ENCODE assay signal across 22 mouse cellular contexts in the genomic region with DNA sequence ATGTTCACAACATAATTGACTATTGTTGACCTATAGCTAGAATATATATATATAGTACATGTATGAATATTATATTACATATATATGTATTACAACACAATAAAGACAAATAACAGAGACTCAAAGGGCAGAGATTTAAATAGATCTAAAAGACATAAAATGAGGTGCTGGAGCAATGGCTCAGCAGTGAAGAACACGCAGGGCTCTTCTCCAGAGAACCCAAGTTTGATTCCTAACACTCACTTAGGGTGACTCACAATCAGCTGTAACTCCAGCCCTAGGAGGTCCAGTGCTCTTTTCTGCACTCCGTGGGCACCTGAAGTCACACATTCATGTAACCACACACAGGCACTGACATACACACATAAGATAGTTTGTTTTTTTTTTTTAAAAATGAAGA. TPM values are rescaled to one million over a fixed set of nuclear protein-coding genes. Genes with fewer than 3 reads are reported as not detected.
DNase-seq lines count a peak whose midpoint lies in the region; ATAC-seq and TF ChIP-seq lines count a peak whose summit lies in the region.
"Had no signal": no experiment of that assay in that cellular context is flagged by ENCODE, and none has a peak within 500 bp of the region (broad histone marks: within the 10 kb centered on the region; RNA-seq: fewer than 3 reads in every experiment).

No protein-coding gene starts in this region.

- no peaks in the 10 kb centered on the region for H3K79me2 ChIP-seq in liver, adult 2 months (ENCODE audit: control insufficient read depth, insufficient read depth, low read length)

- DNase-seq in liver, adult 2 months (ENCODE audit: extremely low read depth, low read depth, low spot score): no peak
- no peak for DNase-seq in liver
- DNase-seq in liver, postnatal 0 days: no peak
- no peak for DNase-seq in lung, postnatal 25 days (ENCODE audit: low spot score)
- peak; percentile 61 for DNase-seq in lung, postnatal 0 days (ENCODE audit: low spot score)
- no peak for DNase-seq in lung, postnatal 4 days
- DNase-seq: adrenal gland, adult 2 months; adrenal gland, adult 8-10 months; adrenal gland, postnatal 10 days; adrenal gland, postnatal 14 days; adrenal gland, postnatal 25 days; B cell, adult 2 months; cerebellum, adult 11 months; cerebellum, adult 11-12 months had no signal

- peaks cover 67% of the 10 kb centered on the region for H3K36me3 ChIP-seq in liver, adult 2 months (ENCODE audit: control insufficient read depth, insufficient read depth, low read length)
- peaks cover 10% of the 10 kb centered on the region; the same call in 1 of the 2 replicates for H3K36me3 ChIP-seq in liver, postnatal 0 days (replicated peaks; ENCODE audit: insufficient read depth, low read length)
- H3K36me3 ChIP-seq in liver, embryonic 12.5 days: no peaks in the 10 kb centered on the region
- no peaks in the 10 kb centered on the region for H3K36me3 ChIP-seq in lung, embryonic 16.5 days (ENCODE audit: control insufficient read depth, insufficient read depth, low read length)
- H3K36me3 ChIP-seq in lung, postnatal 0 days (ENCODE audit: insufficient read depth, low read length): no peaks in the 10 kb centered on the region

- no peaks in the 10 kb centered on the region for H3K9me3 ChIP-seq in liver, postnatal 0 days (ENCODE audit: low read length)
- H3K9me3 ChIP-seq in liver, embryonic 12.5 days (replicated peaks): no peaks in the 10 kb centered on the region
- no peaks in the 10 kb centered on the region for H3K9me3 ChIP-seq in lung, embryonic 16.5 days (ENCODE audit: control insufficient read depth, low read length)
- H3K9me3 ChIP-seq in lung, postnatal 0 days (ENCODE audit: low read length): no peaks in the 10 kb centered on the region
- H3K9me3 ChIP-seq: G1E had no signal

- no peak overlapping the region for H3K4me3 ChIP-seq in liver, adult 2 months (ENCODE audit: insufficient read depth, low read depth, low read length)
- no peak overlapping the region for H3K4me3 ChIP-seq in liver, postnatal 0 days (ENCODE audit: low read depth, low read length)
- H3K4me3 ChIP-seq in liver, embryonic 12.5 days: no peak overlapping the region
- H3K4me3 ChIP-seq in lung, embryonic 16.5 days (ENCODE audit: low read length): no peak overlapping the region
- H3K4me3 ChIP-seq in lung, postnatal 0 days (ENCODE audit: low read depth, low read length): no peak overlapping the region

- peaks cover 43% of the 10 kb centered on the region for H3K4me1 ChIP-seq in liver, adult 2 months (ENCODE audit: control insufficient read depth, insufficient read depth, low read length)
- peaks cover 10% of the 10 kb centered on the region for H3K4me1 ChIP-seq in liver, postnatal 0 days (ENCODE audit: insufficient read depth)
- H3K4me1 ChIP-seq in liver, embryonic 12.5 days: peaks cover 5% of the 10 kb centered on the region
- H3K4me1 ChIP-seq in lung, embryonic 16.5 days (replicated peaks; ENCODE audit: control insufficient read depth, insufficient read depth, low read length): no peaks in the 10 kb centered on the region
- no peaks in the 10 kb centered on the region; the same call in 1 of the 2 replicates for H3K4me1 ChIP-seq in lung, postnatal 0 days (ENCODE audit: insufficient read depth, low read depth, low read length)

- no peak for ATAC-seq in liver, postnatal 0 days
- ATAC-seq in liver, embryonic 12.5 days: no peak
- peak; percentile 73 for ATAC-seq in lung, embryonic 16.5 days (ENCODE audit: low read depth)
- peak; percentile 76 for ATAC-seq in lung, postnatal 0 days
- ATAC-seq: activated CD4-positive, CD25-positive, alpha-beta regulatory T cell, adult 4 months; CD4-positive, CD25-positive, alpha-beta regulatory T cell, adult 4 months; Patski had no signal

- WGBS in liver, adult 2 months: 60% methylated on average over 2 of the region's 2 CpGs
- WGBS in liver, postnatal 0 days (ENCODE audit: insufficient replicate concordance): 91% methylated on average over 2 of the region's 2 CpGs
- WGBS in liver, embryonic 12.5 days (ENCODE audit: insufficient replicate concordance): 80% methylated on average over 2 of the region's 2 CpGs
- WGBS in lung, embryonic 16.5 days: 66% methylated on average over 2 of the region's 2 CpGs
- 75% methylated on average over 2 of the region's 2 CpGs for WGBS in lung, postnatal 0 days

- H3K9ac ChIP-seq in liver, adult 2 months (ENCODE audit: low read depth, low read length): 0 out of 2 replicates have a peak overlapping the region, but pooled peaks have one; percentile 18
- no peak overlapping the region for H3K9ac ChIP-seq in liver, postnatal 0 days (replicated peaks)
- H3K9ac ChIP-seq in liver, embryonic 12.5 days: no peak overlapping the region
- H3K9ac ChIP-seq in lung, embryonic 16.5 days (ENCODE audit: low read length): no peak overlapping the region
- no peak overlapping the region for H3K9ac ChIP-seq in lung, postnatal 0 days (replicated peaks; ENCODE audit: low read depth)

- TF ChIP-seq CTCF in liver, adult 2 months (IDR thresholded peaks at IDR 0.05; ENCODE audit: low read depth, low read length): no peak
- TF ChIP-seq CTCF in liver, postnatal 0 days (IDR thresholded peaks at IDR 0.05; ENCODE audit: low read depth): no peak
- no peak for TF ChIP-seq CTCF in lung, postnatal 0 days (IDR thresholded peaks at IDR 0.05)

- H3K27me3 ChIP-seq in liver, adult 2 months (ENCODE audit: control insufficient read depth, insufficient read depth, low read length): no peaks in the 10 kb centered on the region
- no peaks in the 10 kb centered on the region for H3K27me3 ChIP-seq in liver, postnatal 0 days (ENCODE audit: insufficient read depth, low read length)
- no peaks in the 10 kb centered on the region for H3K27me3 ChIP-seq in liver, embryonic 12.5 days (replicated peaks)
- H3K27me3 ChIP-seq in lung, embryonic 16.5 days (ENCODE audit: control insufficient read depth, insufficient read depth, low read depth, low read length): no peaks in the 10 kb centered on the region
- H3K27me3 ChIP-seq in lung, postnatal 0 days (replicated peaks; ENCODE audit: insufficient read depth, low read length): no peaks in the 10 kb centered on the region
- H3K27me3 ChIP-seq: CH12.LX, Patski had no signal

- no peak for TF ChIP-seq POLR2A in liver, adult 2 months (IDR thresholded peaks at IDR 0.05; ENCODE audit: extremely low read depth, insufficient read depth, low read length)

- H3K27ac ChIP-seq in liver, adult 2 months (replicated peaks; ENCODE audit: insufficient read depth, low read depth, low read length): 0 out of 2 replicates have a peak overlapping the region, but pooled peaks have one; percentile 25
- H3K27ac ChIP-seq in liver, postnatal 0 days (ENCODE audit: low read depth): peak overlapping the region; percentile 60; the same call in 1 of the 2 replicates
- H3K27ac ChIP-seq in liver, embryonic 12.5 days: no peak overlapping the region
- H3K27ac ChIP-seq in lung, embryonic 16.5 days (ENCODE audit: low read length): no peak overlapping the region
- no peak overlapping the region for H3K27ac ChIP-seq in lung, postnatal 0 days (ENCODE audit: low read length)

- no peak for TF ChIP-seq EP300 in liver, postnatal 0 days (IDR thresholded peaks at IDR 0.05; ENCODE audit: low read depth)
- TF ChIP-seq EP300 in lung, postnatal 0 days (IDR thresholded peaks at IDR 0.05): no peak

- H3K4me2 ChIP-seq in liver, postnatal 0 days (ENCODE audit: low read depth, low read length): no peak overlapping the region
- H3K4me2 ChIP-seq in liver, embryonic 12.5 days: no peak overlapping the region
- H3K4me2 ChIP-seq in lung, embryonic 16.5 days (ENCODE audit: low read depth, low read length): no peak overlapping the region
- no peak overlapping the region for H3K4me2 ChIP-seq in lung, postnatal 0 days (replicated peaks; ENCODE audit: low read depth, low read length)

RNA-seq across cellular contexts. Expression of a gene that starts 12.3 kb away (rescaled TPM):
- total RNA-seq in liver, adult 2 months (2014; rRNA removed): 1.9 and 2.7 TPM in 2 replicates
- 2.9 and 3.8 TPM in 2 replicates for polyA plus RNA-seq in liver, adult 2 months (2012; rRNA removed)
- polyA plus RNA-seq in liver, postnatal 0 days (2015; fragmentation: Nextera tagmentation; extraction: Ambion mirVana): 0.34 and 0.43 TPM in 2 replicates
- polyA plus RNA-seq in liver, embryonic 12.5 days (2016; fragmentation: Nextera tagmentation; extraction: Ambion mirVana): 0.10 and 0.23 TPM in 2 replicates
- 1.5 and 1.8 TPM in 2 replicates for polyA plus RNA-seq in lung, embryonic 16.5 days (2015; fragmentation: Nextera tagmentation; extraction: Ambion mirVana)
- polyA plus RNA-seq in lung, postnatal 0 days (2015; fragmentation: Nextera tagmentation; extraction: Ambion mirVana): 2.8 and 3.3 TPM in 2 replicates
- total RNA-seq: G1E, MEL had no signal
- polyA plus RNA-seq: activated CD4-positive, CD25-positive, alpha-beta regulatory T cell, adult 4 months; CD4-positive, CD25-positive, alpha-beta regulatory T cell, adult 4 months; G1E had no signal

Comparison
In these comparisons a context has a peak if more than half of its experiments do, and no peak if none do; other contexts are left out.
1. H3K27ac ChIP-seq: peak in liver, adult 2 months (single experiment) and liver, postnatal 0 days (single experiment); none in liver, embryonic 12.5 days (single experiment), lung, embryonic 16.5 days (single experiment) and lung, postnatal 0 days (single experiment).
2. ATAC-seq: peak in lung, embryonic 16.5 days (single experiment) and lung, postnatal 0 days (single experiment); none in liver, postnatal 0 days (single experiment) and liver, embryonic 12.5 days (single experiment).